Mouse (Mus musculus) mesoderm, embryonic 11.5 days (tissue): ENCODE measurements around the gene Cpvl.
A peak's percentile ranks its signal among the peaks of the same experiment; 100 is the strongest.

ENCODE experiments used
- DNase-seq: peaks from one replicate; pipeline ENCODE4 v3.0.0-alpha.2; 2012; ENCODE audit warnings: low read depth, low spot score

Gene Cpvl

DNA sequence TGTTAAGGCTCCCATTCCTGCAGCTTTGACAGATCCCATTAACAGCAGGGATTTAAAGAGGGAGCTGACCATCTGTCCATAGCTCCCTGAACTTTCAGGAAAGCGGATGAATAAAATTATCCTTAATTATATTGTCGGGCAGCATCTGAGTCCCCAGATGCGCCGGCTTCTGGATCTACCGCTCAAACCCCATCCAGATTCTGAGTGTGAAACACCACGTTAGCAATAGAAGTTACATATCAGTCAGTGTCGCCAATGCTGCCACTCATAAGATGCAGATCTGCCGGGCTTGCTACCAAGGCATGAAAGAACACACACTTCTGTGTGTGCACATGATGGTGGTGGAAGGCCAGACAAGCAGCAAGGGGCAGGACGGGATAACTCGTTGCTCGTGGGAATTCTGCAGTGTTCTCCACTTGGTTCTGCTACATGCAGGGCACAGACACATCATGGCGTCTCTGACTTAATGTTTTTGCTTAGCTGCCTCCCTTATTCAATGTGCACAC is 6.2 kb downstream of the Cpvl start:
- DNase-seq, result no peak

GRCm38 (mm10) chr6:53971729-53972128 is 6.7 kb downstream of the Cpvl start:
- no peak for DNase-seq

- no peak for DNase-seq
Observed at GRCm38 (mm10) chr6:53969081-53969480, 9.4 kb downstream of the Cpvl start.

- no peak for DNase-seq
Observed at GRCm38 (mm10) chr6:53968550-53968949, 9.9 kb downstream of the Cpvl start.

DNA sequence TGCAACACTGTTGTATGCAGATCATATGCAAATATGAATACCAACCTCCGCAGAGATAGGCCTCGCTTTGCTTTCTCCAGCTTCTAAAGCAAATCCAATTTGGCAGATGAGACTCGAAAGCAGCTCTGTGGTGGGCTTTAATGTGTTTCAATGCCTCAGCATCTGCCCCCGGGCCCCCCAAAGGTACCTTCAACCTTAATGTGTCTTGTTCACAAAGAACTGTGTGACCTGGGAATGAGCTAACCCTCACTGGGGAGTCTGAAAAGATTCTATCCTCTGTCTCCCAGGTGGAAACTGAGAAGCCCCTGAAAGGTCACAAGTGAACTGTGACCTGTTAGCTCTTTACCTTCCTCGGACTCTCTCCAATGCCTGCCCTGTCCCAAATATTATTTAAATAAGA is 11.9 kb downstream of the Cpvl start:
- DNase-seq, result no peak

DNA sequence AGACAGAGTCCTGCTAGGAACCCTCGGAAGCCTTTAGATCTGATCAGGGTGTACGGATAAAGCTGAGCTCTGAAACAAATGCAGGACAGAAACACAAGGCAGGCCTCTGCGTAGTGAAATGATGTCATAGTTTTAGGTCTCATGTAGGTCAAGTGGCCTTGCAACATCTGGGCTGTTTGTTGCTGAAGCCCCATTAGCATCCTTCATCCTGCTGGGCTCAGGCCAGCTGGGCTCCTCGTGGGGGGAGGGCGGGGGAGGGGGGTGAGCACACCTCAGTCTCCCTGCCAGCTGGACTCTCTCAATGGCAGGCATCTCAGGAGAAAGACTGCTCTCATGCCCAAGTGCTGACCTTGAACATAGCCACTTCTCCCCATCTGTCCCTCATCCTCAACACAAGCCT is 12.6 kb downstream of the Cpvl start:
- DNase-seq, result no peak

GRCm38 (mm10) chr6:53963906-53964496 is 14.5 kb downstream of the Cpvl start:
- no peak for DNase-seq

DNA sequence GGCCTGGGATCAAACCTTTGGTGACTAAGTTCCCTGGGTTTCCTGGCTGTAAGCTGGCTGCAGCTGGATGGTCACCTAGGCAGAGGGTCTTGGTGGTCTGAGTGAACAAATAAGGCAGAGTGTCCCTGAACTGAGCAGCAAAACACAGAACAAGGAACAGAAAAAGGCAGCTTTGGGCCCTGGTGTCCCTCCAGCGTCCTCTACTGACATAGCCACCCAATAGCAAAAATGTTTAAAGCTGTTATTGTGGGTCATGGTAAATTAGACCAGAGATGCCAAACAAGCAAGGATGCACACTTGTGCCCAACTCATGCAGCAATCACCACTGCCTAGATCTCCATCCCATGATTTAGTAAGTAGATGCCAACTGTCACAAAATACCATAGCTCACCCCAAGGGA is 16.5 kb downstream of the Cpvl start:
- DNase-seq, result no peak

DNA sequence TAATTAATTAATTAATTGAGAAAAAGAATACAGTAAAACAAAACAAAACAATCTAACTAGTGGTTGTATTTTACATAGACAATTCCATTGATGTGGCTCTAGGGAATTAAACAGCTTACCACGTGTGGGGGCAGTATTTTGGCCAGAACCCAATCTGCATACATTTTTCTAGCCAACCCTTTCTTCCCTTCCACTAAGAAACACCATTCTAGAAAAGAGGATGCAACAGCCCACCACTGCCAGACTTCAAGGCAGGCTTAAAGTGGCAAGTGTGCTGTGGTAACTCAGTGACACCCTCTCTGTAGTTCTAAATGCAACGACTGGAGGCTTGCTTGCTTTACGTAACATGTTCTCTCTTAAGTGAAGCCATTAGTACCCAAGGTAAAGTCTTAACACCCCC is 18.6 kb downstream of the Cpvl start:
- no peak for DNase-seq

- peak; percentile 88 for DNase-seq
Observed at GRCm38 (mm10) chr6:53958321-53958720, 20.1 kb downstream of the Cpvl start.

DNA sequence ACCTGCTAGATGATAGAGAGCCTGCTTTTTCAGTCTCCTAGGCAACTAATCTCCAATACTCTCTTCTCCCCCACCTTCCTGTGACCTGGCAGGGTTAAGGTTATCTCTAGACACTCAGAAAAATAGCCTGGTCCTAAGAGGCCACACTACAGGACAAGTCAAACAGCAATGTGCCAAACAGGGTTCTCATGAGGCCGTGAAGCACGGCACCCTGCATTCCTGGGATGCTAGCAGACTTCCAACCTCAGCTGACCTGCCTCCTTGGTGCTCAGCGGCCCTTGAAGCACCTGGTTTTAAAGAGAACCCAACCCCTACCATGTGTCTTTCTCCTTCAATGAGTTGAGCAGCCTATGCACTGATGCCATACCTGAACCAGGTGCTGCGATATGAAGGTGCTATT is 22.0 kb downstream of the Cpvl start:
- no peak for DNase-seq

DNA sequence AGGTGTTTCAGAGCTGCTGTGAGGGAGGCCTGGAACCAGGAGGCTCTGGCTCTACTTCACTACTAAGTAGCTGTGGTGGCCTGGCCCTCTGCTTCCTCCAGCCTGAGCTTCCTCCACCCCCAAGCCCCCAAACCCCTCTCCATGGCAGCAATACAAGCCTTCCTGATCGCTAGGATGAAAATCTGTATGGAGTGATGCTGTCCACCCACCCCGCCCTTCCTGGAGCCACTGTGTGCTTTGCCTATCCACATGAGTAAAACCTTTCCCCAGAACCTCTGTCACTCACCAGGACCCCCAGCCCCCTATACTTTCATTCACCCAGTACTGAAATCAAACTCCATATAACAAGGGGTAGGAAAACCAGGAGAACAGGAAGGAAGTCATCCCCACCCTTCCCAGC is 22.6 kb downstream of the Cpvl start:
- no peak for DNase-seq

DNA sequence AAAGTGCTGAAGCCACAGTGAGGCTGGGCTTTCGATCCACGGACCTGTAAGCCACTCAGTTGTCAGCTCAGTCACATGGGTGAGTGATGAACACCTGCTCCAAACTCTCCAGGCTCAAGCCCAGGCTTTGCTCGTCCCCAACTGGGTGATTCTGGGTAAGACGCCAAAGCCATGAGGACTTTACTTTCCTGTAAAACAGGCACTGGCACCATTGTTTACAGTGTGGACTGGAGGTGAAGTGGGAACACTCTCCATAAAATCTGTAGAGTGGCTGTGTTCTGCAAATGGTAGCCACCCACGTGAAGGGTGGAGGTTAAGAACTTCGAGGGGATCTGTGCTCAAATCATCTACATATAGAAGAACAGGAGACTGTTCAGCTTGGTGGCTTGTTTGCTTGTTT is 23.2 kb downstream of the Cpvl start:
- DNase-seq, result no peak

GRCm38 (mm10) chr6:53954106-53954505 is 24.4 kb downstream of the Cpvl start:
- DNase-seq, result no peak

- DNase-seq, result no peak
Observed at GRCm38 (mm10) chr6:53953348-53953747, 25.1 kb downstream of the Cpvl start.

GRCm38 (mm10) chr6:53951421-53951820 is 27.1 kb downstream of the Cpvl start:
- DNase-seq, result no peak

DNA sequence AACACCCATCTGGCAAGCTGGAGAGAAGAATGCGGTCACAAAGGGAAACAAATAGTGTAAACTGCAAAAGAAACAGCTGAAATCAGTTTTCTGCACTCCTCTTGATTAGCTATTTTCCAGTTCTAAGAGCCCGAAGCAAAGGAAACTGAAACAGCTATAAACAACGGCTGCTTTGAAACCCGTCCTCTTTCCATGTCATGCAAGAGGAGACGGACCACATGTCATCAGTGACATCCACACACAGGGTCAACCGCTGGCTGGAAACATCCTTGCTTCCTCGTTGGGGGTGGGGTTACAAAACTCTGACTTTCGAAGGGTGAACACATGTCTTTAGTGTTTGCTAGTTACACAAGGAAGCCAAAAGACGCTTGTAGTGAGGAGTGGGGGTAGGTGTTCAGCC is 27.6 kb downstream of the Cpvl start:
- DNase-seq, result no peak

GRCm38 (mm10) chr6:53948388-53949035 is 30.0 kb downstream of the Cpvl start:
- no peak for DNase-seq

GRCm38 (mm10) chr6:53944887-53945286 is 33.6 kb downstream of the Cpvl start:
- no peak for DNase-seq

DNA sequence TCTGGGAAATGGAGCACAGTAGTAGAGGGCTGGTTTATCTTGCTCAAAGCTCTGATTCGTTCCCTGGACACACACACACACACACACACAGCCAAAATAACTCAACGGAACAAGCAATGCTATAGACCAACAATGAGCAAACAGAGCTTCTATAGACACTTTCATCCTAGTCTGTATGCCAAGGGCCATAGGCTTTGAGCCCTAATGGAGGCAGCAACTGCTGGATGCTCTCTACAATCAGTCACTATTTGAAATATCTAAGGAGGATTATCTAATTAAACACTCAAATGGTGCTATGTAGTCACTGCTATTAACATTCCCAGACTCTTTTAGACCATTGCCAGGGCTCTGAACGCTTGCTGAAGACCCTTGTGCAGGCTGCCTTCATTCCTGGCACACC is 34.1 kb downstream of the Cpvl start:
- DNase-seq, result no peak

DNA sequence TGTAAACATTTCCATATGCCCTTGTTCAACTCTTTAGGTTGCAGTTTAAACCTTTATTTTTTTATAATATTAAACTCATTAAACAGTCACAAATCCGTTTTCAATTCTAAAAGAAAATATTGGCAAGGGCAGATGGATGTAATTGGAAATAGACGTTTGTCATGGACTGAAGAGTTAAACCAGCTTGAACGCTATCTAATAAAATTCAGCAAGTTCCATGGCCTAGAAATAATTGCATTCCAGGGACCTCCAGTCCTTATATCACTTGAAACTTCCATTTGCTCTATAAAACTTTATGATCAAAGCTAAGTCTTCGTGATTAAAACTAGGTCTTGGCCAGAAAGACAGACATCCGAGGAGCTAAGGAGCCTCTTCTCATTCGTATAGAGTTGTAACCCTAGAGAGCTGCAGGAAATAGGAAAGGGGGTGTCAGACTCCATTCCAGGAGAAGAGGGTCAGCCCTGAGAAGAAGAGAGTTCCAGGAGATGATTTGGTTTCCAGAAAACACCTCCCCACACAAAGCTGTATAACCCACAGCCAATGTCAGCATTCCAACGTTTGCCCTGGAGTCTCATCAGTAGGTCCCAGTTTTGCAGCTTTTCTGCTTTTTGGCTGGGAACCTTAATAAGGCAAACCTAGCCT is 36.2 kb downstream of the Cpvl start:
- no peak for DNase-seq

- no peak for DNase-seq
Observed at GRCm38 (mm10) chr6:53939752-53940151, 38.7 kb downstream of the Cpvl start.

DNA sequence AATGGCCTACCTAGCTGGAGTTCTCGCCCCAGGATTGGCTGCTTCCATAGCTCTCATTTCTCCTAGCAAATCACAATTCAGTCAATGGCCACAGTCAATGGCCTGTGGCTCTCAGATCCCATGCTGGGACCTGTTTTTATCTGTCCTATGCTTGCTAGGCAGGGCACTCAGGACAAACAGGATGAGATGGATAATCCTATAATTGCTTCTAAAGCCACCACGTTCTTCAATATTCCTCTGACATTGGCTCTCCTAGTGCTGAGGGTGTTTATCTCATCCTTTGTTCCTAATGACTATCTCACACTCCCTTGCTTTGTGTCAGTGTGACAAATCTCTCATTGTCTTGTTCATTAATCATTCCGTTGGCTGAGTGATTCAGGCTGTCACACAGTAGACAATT is 39.5 kb downstream of the Cpvl start:
- no peak for DNase-seq
